Mouse (Mus musculus) myocyte (in vitro differentiated cells): Measurements from ENCODE around the gene Lpcat4. TPM values are rescaled to one million over a fixed set of nuclear protein-coding genes. Genes with fewer than 3 reads are reported as not detected.

ENCODE experiments used
- H3K27me3 ChIP-seq: one replicate; pipeline ENCODE4 v1.6.1; 2011; ENCODE audit not compliant: control insufficient read depth, insufficient read depth, insufficient read length
- H3K36me3 ChIP-seq: one replicate; pipeline ENCODE4 v1.6.1; 2011; ENCODE audit not compliant: control insufficient read depth, insufficient read depth
- H3K4me2 ChIP-seq: one replicate; pipeline ENCODE4 v1.6.1; 2011; ENCODE audit warnings: low read depth, control low read depth
- H3K4me3 ChIP-seq: one replicate; pipeline ENCODE4 v1.5.1; 2011; ENCODE audit warnings: mild to moderate bottlenecking, control low read depth, moderate library complexity
- H3K79me2 ChIP-seq: one replicate; pipeline ENCODE4 v1.6.1; 2011; ENCODE audit not compliant: control insufficient read depth, insufficient read depth
- H3ac ChIP-seq: one replicate; pipeline ENCODE4 v1.6.1; 2011; ENCODE audit not compliant: control insufficient read depth, insufficient read length
- CEBPB ChIP-seq: IDR thresholded peaks from 2 replicates; pipeline ENCODE4 v1.6.1; 2011; ENCODE audit warnings: mild to moderate bottlenecking, moderate library complexity; ENCODE audit not compliant: poor library complexity, insufficient read depth, severe bottlenecking
- E2F4 ChIP-seq: IDR thresholded peaks from one replicate; pipeline ENCODE4 v1.6.1; 2011; ENCODE audit warnings: mild to moderate bottlenecking, control low read depth, moderate library complexity; ENCODE audit not compliant: insufficient read depth
- MAX ChIP-seq: IDR thresholded peaks from one replicate; pipeline ENCODE4 v1.6.1; 2011; ENCODE audit warnings: low read depth, mild to moderate bottlenecking, control low read depth
- MYOD1 ChIP-seq, 3 experiments: IDR thresholded peaks; one replicate each; pipeline ENCODE4 v1.6.1; 2011; ENCODE audit warnings: control low read depth in 2 of 3, low read depth in 2 of 3, mild to moderate bottlenecking in 2 of 3, moderate library complexity in 1 of 3; ENCODE audit not compliant: insufficient read length in 2 of 3, control insufficient read depth in 1 of 3
- MYOG ChIP-seq, 3 experiments: IDR thresholded peaks; one replicate each; pipeline ENCODE4 v1.6.1; 2011; ENCODE audit warnings: control low read depth in 2 of 3, low read depth in 2 of 3, mild to moderate bottlenecking in 2 of 3; ENCODE audit not compliant: insufficient read length in 2 of 3, control insufficient read depth in 1 of 3, insufficient read depth in 1 of 3
- POLR2A ChIP-seq: IDR thresholded peaks from one replicate; pipeline ENCODE4 v1.6.1; 2011; ENCODE audit warnings: low read depth, mild to moderate bottlenecking, control low read depth, moderate library complexity; ENCODE audit not compliant: insufficient read length
- POLR2AphosphoS2 ChIP-seq: IDR thresholded peaks from one replicate; pipeline ENCODE4 v1.6.1; 2011; ENCODE audit warnings: low read depth, control low read depth; ENCODE audit not compliant: insufficient read length
- REST ChIP-seq: IDR thresholded peaks from one replicate; pipeline ENCODE4 v1.6.1; 2011; ENCODE audit warnings: mild to moderate bottlenecking, control low read depth, moderate library complexity; ENCODE audit not compliant: insufficient read depth, insufficient read length
- SRF ChIP-seq: IDR thresholded peaks from one replicate; pipeline ENCODE4 v1.6.1; 2011; ENCODE audit warnings: low read depth; ENCODE audit not compliant: control insufficient read depth, insufficient read length
- TCF12 ChIP-seq: IDR thresholded peaks from one replicate; pipeline ENCODE4 v1.6.1; 2011; ENCODE audit warnings: mild to moderate bottlenecking, control low read depth; ENCODE audit not compliant: poor library complexity, insufficient read depth, severe bottlenecking
- TCF3 ChIP-seq: IDR thresholded peaks from one replicate; pipeline ENCODE4 v1.6.1; 2011; ENCODE audit warnings: low read depth, control low read depth; ENCODE audit not compliant: insufficient read length
- USF1 ChIP-seq: IDR thresholded peaks from one replicate; pipeline ENCODE4 v1.6.1; 2011; ENCODE audit warnings: low read depth, mild to moderate bottlenecking, control low read depth, moderate library complexity
- polyA plus RNA-seq: library from polyadenylated mRNA; unstranded; fragments of >200 nt; fragmentation: generic; extraction: Trizol; gene quantifications from one replicate; pipeline ENCODE4 v1.2.1, GENCODE M21; 2012; ENCODE audit warnings: missing spikeins

The Lpcat4 gene
- polyA plus RNA-seq, 1 experiment: 32.8 TPM

GRCm38 (mm10) chr2:112215977-112216376 lies 23.3 kb upstream of the Lpcat4 start:
- peaks cover 5% of the 10 kb centered on the region for H3K27me3 ChIP-seq
- H3K4me2 ChIP-seq: no peak overlapping the region
- no peak overlapping the region for H3K4me3 ChIP-seq
- no peaks in the 10 kb centered on the region for H3K36me3 ChIP-seq
- no peak overlapping the region for H3ac ChIP-seq
- no peaks in the 10 kb centered on the region for H3K79me2 ChIP-seq
- no peak for TF ChIP-seq MYOD1 (IDR thresholded peaks at IDR 0.05; ENCODE audit: control insufficient read depth in 1 of 3, insufficient read length in 2 of 3, low read depth in 2 of 3)
- TF ChIP-seq E2F4: no peak

GRCm38 (mm10) chr2:112217614-112218013 lies 21.7 kb upstream of the Lpcat4 start:
- H3K27me3 ChIP-seq: no peaks in the 10 kb centered on the region
- H3ac ChIP-seq: no peak overlapping the region
- no peaks in the 10 kb centered on the region for H3K79me2 ChIP-seq
- H3K36me3 ChIP-seq: no peaks in the 10 kb centered on the region
- no peak for TF ChIP-seq MAX
- no peak for TF ChIP-seq REST
- TF ChIP-seq MYOD1 (IDR thresholded peaks at IDR 0.05; ENCODE audit: control insufficient read depth in 1 of 3, insufficient read length in 2 of 3, low read depth in 2 of 3): no peak
- no peak for TF ChIP-seq SRF
- no peak for TF ChIP-seq TCF3
- no peak for TF ChIP-seq POLR2A
- no peak for TF ChIP-seq TCF12
- no peak for TF ChIP-seq POLR2AphosphoS2
- no peak for TF ChIP-seq MYOG (IDR thresholded peaks at IDR 0.05; ENCODE audit: control insufficient read depth in 1 of 3, insufficient read depth in 1 of 3, insufficient read length in 2 of 3, low read depth in 2 of 3)
- no peak for TF ChIP-seq USF1
- no peak for TF ChIP-seq E2F4
- TF ChIP-seq CEBPB: no peak
- H3K4me2 ChIP-seq: no peak overlapping the region
- no peak overlapping the region for H3K4me3 ChIP-seq

- peak in 1 of 3 experiments; percentile 1 for TF ChIP-seq MYOD1 (IDR thresholded peaks at IDR 0.05; ENCODE audit: control insufficient read depth in 1 of 3, insufficient read length in 2 of 3, low read depth in 2 of 3)
- TF ChIP-seq E2F4: no peak
- no peak for TF ChIP-seq POLR2AphosphoS2
Observed at GRCm38 (mm10) chr2:112220880-112221279, 18.4 kb upstream of the Lpcat4 start.

GRCm38 (mm10) chr2:112222607-112223006 lies 16.7 kb upstream of the Lpcat4 start:
- Histone ChIP-seq H3K27me3 (no peaks in the 10 kb centered on the region), H3K36me3 (no peaks in the 10 kb centered on the region), H3K4me2 (no peak overlapping the region), H3K79me2 (no peaks in the 10 kb centered on the region), H3ac (no peak overlapping the region), H3K4me3 (no peak overlapping the region)
- TF ChIP-seq TCF3 (no peak), POLR2A (no peak), USF1 (no peak), TCF12 (no peak), MAX (no peak), MYOG (IDR thresholded peaks at IDR 0.05; ENCODE audit: control insufficient read depth in 1 of 3, insufficient read depth in 1 of 3, insufficient read length in 2 of 3, low read depth in 2 of 3) (no peak), REST (no peak), MYOD1 (IDR thresholded peaks at IDR 0.05; ENCODE audit: control insufficient read depth in 1 of 3, insufficient read length in 2 of 3, low read depth in 2 of 3) (no peak), SRF (no peak), POLR2AphosphoS2 (no peak), E2F4 (no peak), CEBPB (no peak)

More at GRCm38 (mm10) chr2:112220880-112221279, 18.4 kb upstream of the Lpcat4 start:
- H3K27me3 ChIP-seq: no peaks in the 10 kb centered on the region
- no peak overlapping the region for H3ac ChIP-seq
- no peak overlapping the region for H3K4me3 ChIP-seq
- H3K4me2 ChIP-seq: no peak overlapping the region
- no peaks in the 10 kb centered on the region for H3K79me2 ChIP-seq
- no peaks in the 10 kb centered on the region for H3K36me3 ChIP-seq

GRCm38 (mm10) chr2:112224356-112224755 lies 14.9 kb upstream of the Lpcat4 start:
- Histone ChIP-seq H3K4me3 (no peak overlapping the region), H3K79me2 (no peaks in the 10 kb centered on the region), H3ac (no peak overlapping the region), H3K27me3 (no peaks in the 10 kb centered on the region), H3K36me3 (no peaks in the 10 kb centered on the region), H3K4me2 (no peak overlapping the region)
- TF ChIP-seq TCF12 (no peak), MAX (no peak), POLR2A (no peak), REST (no peak), SRF (no peak), USF1 (no peak), MYOD1 (IDR thresholded peaks at IDR 0.05; ENCODE audit: control insufficient read depth in 1 of 3, insufficient read length in 2 of 3, low read depth in 2 of 3) (no peak), E2F4 (no peak), TCF3 (no peak), CEBPB (no peak), MYOG (IDR thresholded peaks at IDR 0.05; ENCODE audit: control insufficient read depth in 1 of 3, insufficient read depth in 1 of 3, insufficient read length in 2 of 3, low read depth in 2 of 3) (no peak), POLR2AphosphoS2 (no peak)
